Mouse (Mus musculus): Measurements from ENCODE around the gene Abhd4.

Abhd4 gene

GRCm38 (mm10) chr14:54284839-54285238, 30.9 kb downstream of the Abhd4 start, which contains the start of gene Olfr49:
TSS of gene Olfr49 (minus strand) at chr14:54284939.
- no peak for DNase-seq (ENCODE audit: low spot score)

- DNase-seq (ENCODE audit: low spot score): no peak
Observed at GRCm38 (mm10) chr14:54300136-54300535, 46.1 kb downstream of the Abhd4 start.

DNA sequence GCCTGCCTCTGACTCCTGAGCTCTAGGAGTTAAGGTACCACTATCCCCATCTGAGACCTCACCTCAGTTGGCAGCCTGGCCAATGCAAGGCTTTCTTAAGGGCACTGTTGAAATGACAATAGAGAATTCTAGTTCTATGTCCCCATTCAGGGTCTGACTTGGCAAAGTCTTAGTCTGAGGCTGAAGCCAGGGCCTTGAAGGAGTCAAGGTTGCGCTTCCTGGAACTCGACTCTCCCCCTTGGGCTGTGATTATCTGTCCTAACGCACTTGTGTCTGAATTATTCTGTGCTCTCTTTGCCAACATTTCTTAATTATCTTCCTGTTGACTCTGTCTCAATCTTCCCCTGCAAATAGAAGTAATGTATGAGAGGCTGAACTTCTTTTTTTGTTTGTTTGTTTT, 46.7 kb downstream of the Abhd4 start:
- DNase-seq (ENCODE audit: low spot score): no peak

GRCm38 (mm10) chr14:54311763-54312162, 57.8 kb downstream of the Abhd4 start:
- DNase-seq (ENCODE audit: low spot score): no peak

Measured in testis, postnatal 10 days (tissue).